Mouse (Mus musculus) c-Kit-positive CD71-negative TER-119-negative erythroid progenitor cells, embryonic 14.5 days (primary cell): ENCODE data around the gene Cep164.
A peak's percentile ranks its signal among the peaks of the same experiment; 100 is the strongest.
"Not testable (repeated sequence)": the region's sequence is repeated elsewhere in the genome, so short reads cannot be mapped to it uniquely, and the experiment has no call there.

Experiments
- DNase-seq: peaks from one replicate; pipeline ENCODE4 v3.0.0-alpha.2; 2013; ENCODE audit warnings: low read depth

The Cep164 gene

GRCm38 (mm10) chr9:45787547-45787946 lies 40.9 kb downstream of the Cep164 start:
- DNase-seq, result no peak

- no peak for DNase-seq
These were observed 41.4 kb downstream of the Cep164 start for GRCm38 (mm10) chr9:45787071-45787470.

GRCm38 (mm10) chr9:45783249-45784069 lies 45.0 kb downstream of the Cep164 start:
- DNase-seq, result no peak

GRCm38 (mm10) chr9:45779201-45779600 lies 49.3 kb downstream of the Cep164 start:
- DNase-seq, result no peak

GRCm38 (mm10) chr9:45776176-45776575 lies 52.3 kb downstream of the Cep164 start:
- DNase-seq, result not testable (repeated sequence)

- DNase-seq, result no peak
These were observed 54.4 kb downstream of the Cep164 start for GRCm38 (mm10) chr9:45774088-45774487.

GRCm38 (mm10) chr9:45769596-45769995 lies 58.9 kb downstream of the Cep164 start:
- no peak for DNase-seq

- no peak for DNase-seq
These were observed 60.1 kb downstream of the Cep164 start for GRCm38 (mm10) chr9:45768421-45768820.

- DNase-seq, result no peak
These were observed 61.3 kb downstream of the Cep164 start for GRCm38 (mm10) chr9:45767155-45767554.

- DNase-seq, result no peak
These were observed 62.3 kb downstream of the Cep164 start for GRCm38 (mm10) chr9:45766195-45766594.

GRCm38 (mm10) chr9:45754452-45755091 lies 73.9 kb downstream of the Cep164 start:
- peak; percentile 60 for DNase-seq

- no peak for DNase-seq
These were observed 78.6 kb downstream of the Cep164 start for GRCm38 (mm10) chr9:45749917-45750316.

GRCm38 (mm10) chr9:45745451-45745850 lies 83.0 kb downstream of the Cep164 start:
- DNase-seq, result no peak

- DNase-seq, result no peak
These were observed 87.9 kb downstream of the Cep164 start for GRCm38 (mm10) chr9:45740584-45740980.

GRCm38 (mm10) chr9:45739702-45740583 lies 88.5 kb downstream of the Cep164 start:
- no peak for DNase-seq

GRCm38 (mm10) chr9:45739001-45739701 lies 89.3 kb downstream of the Cep164 start:
- DNase-seq, result no peak

- DNase-seq, result no peak
These were observed 95.2 kb downstream of the Cep164 start for GRCm38 (mm10) chr9:45733246-45733645.

- no peak for DNase-seq
These were observed 96.6 kb downstream of the Cep164 start for GRCm38 (mm10) chr9:45731851-45732250.

GRCm38 (mm10) chr9:45719997-45720396 lies 108.5 kb downstream of the Cep164 start:
- DNase-seq, result no peak
